Mouse (Mus musculus): ENCODE results near the gene Taf1c.

The Taf1c gene

DNA sequence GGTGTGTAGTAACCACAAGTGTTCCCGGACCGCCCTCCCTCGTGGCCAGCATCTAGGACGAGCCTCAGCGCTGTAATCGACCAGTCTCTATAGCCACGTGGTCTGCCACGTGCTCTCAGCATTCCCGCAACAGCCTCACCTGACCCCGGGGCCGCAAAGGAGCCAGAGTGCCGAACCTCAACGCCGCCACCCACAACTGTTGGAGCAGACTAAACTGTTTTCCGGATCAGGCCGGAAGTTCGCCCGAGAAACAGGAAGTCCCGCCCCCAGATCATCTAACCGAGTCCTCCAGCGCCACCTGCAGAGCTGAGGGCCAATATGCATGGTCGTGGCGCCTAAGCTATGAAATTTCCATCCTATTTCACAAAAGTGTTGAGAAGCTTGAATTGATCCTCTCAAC lies at the start of gene Taf1c:
TSS of gene Taf1c (minus strand) at position 227 of the 400 bp plus-strand sequence.
- DNase-seq (ENCODE audit: low read depth), result peak; percentile 94

DNA sequence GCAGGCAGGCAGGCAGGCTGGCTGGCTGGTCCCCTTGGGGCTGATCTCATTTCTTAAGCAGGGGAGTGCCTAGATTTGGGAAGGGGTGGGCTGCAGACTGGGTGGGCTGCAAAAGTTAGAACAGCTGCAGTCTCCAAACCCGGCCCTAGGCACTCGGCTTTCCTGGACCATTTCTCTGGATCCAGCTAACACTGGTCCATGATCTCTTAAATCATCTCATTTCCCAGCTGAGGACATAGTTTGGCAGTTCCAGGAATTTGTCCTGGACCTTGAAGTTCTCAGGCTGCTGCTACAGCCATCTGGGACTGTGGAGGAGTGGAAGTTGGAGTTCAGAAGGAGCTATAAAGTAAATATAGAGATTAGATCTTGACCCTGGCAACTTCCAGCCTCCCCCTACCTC lies 46.3 kb upstream of the Taf1c start:
- DNase-seq (ENCODE audit: low read depth), result no peak

DNA sequence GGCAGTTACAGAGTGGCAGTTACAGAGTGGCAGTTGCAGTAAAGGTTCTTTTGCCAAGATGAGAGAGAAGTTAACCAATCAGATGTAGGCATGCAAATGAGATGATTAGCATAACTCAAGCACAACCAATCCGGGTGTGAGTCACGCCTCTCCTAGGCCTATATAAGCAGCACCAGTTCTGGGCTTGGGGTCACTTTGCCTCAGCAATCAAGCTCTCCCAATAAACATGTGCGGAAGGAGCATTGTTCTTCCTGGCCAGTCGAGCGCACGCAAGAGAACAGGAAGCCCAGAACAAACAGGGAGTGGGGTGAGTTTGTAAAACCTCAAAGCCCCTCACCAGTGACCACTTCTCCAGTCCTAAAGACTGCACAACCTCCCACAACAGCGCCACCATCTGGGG lies 41.8 kb upstream of the Taf1c start:
- DNase-seq (ENCODE audit: low read depth), result no peak

DNA sequence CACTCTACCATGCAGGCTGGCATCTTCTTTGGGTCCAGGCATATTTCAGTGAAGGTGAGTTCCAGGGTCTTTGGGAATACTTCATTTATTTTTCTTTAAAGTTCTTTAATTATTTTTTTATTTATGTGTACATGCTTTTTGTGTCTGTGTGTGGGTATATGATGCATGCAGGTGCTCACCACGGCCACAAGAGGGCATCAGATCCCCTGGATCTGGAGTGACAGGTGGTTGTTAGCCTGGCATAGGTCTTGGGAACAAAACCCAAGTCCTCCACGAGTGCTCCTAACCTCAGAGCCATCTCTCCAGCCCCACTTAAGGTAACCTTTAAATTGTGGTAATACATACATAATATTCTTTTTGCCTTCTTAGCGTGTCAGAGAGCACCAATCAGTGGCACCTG lies 41.2 kb upstream of the Taf1c start:
- no peak for DNase-seq (ENCODE audit: low read depth)

DNA sequence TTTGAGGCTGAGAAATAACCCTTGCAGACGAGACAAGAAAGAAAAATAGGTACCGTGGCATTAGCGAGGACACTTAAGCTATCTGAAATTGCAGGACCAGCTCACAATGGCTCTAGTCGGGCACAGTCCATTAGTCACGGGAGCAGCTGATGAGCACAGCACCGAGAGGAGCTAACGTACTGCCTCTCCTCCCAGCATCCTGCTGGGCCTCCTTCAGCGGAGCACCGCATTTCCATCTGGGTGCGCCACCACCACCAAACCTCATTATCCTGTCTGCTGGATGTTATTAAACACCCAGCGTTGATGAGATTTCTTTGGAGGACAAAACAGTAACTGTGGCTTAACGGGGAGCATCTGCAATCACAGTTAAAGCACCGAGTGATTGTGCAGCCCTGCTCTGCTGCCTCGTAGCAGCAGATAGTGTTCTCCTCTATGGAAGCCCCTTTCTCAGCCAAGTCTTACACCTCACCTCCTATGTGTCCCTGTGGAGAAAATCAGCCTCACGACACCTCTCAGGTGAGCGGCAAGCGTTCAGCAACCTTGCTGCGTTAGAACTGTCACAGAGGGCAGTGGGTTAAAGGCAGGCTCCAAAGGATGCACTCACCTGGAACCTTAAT lies 40.1 kb upstream of the Taf1c start:
- DNase-seq (ENCODE audit: low read depth), result no peak

DNA sequence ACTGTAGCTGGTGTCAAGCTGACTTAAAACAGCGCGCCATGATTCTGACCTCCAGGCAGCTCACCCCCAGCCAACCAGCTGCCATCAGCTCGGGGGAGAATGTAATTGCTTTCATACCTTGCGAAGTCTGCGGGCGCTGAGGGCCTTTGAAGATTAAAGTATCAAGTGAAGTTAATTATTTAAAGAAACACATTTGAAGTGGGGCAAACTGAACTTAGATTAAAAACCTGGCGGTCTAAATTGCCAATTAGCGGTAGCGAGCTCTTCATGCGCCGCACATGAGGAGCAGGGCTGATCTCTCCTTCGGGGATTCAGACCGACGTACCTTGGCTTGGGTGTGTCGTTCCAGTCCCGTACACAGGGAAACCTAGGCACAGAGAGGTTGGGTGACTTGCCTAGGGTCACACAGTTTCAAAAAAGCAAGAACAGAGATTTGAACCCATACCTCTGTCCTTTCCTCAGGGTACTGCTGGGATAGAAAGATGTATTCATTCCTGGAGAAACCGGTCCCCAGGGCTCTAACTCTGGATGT lies 39.5 kb upstream of the Taf1c start:
- no peak for DNase-seq (ENCODE audit: low read depth)

DNA sequence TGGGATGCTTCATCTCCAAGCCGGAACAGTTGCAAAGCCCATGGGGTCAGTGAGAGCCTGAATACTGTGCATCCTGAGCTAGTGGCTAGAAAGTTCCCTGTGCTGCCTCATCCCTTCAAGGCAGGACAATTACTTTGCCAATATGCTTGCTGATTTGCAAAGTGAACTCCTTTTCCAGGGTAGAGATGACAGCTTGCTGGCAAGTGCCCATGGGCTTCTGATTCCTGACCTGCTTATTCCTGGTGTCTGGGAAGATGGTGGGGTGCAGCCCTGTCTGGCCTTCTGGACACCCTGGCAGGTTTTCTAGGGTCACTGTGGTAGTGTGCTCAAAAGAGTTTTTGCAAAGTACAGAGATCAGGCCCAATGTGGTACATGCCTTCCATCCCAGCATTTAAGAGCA lies 37.9 kb upstream of the Taf1c start:
- DNase-seq (ENCODE audit: low read depth), result no peak

DNA sequence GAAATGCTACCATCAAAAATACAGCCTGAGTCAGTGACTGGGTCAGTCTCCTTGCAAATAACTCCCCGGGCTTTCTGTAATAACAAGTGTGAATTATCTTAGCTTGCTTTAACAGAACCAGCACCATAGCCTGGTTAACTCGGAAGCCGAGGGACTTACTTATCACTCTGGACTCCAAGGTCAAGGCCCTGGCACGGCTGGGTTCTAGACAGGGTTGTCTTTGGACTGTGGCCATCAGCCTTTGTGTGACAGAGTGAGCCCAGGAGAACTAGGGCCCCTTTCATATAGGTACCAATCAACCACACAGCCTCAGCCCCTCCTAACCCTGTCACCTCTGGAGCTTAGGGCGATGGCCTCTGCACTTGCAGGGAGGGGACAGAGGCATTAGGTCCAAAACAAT lies 36.0 kb upstream of the Taf1c start:
- DNase-seq (ENCODE audit: low read depth), result no peak

DNA sequence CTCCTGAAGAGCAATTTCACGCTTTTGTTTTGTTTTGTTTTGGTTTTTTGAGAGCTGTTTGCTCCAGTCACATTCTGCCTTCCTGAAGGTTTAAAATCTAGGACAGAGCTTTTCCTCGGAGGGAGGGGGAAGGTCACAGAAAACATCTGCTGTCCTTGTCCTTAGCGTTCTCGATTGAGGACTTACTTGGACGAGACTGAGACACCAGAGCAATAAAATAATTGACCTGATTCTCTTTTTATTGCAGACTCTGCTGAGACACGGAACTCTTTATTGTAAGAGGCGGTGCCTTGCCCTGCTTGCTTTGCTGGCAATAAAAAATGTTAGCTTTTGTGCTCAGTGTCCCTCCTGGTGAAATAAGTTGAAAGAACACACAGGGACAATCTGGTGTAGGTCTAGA lies 34.8 kb upstream of the Taf1c start:
- no peak for DNase-seq (ENCODE audit: low read depth)

DNA sequence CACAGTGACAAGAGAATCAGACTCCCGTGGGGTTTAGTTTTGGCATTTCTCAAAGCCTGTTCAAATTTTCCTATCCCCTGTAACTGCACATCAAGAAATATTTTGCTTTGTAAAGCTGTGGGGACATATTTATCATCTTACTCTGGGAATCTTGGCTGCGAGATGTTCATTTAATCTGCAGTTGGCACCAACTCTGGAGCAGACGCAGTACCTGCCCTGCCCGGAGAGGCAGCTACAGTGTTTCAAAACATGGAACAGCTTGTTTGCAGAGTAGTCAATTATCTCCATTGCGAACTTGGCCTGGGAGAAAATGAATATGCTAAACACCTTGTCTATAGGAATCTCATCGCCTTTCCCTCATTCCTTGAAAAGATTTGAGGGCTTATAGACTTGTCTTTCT lies 33.2 kb upstream of the Taf1c start:
- no peak for DNase-seq (ENCODE audit: low read depth)

DNA sequence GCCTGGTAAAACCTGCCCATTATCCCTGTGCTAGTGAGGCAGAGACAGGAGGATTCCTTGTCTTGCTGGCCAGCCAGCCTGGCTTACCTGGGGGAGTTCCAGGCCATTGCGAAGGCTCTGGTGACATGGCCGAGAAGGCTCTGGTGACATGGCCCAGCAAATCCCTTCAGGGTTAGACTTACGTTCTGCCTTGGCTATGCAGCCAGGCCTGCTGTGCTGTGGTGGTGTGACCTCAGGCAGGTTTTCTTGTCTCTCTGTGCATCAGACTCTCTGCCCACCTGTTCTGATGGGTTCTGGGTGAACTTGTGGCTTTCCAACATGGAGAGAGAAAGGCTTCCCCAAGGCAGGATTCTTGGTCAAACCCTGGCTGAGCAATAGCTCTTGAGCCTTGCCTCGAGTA lies 32.4 kb upstream of the Taf1c start:
- no peak for DNase-seq (ENCODE audit: low read depth)

DNA sequence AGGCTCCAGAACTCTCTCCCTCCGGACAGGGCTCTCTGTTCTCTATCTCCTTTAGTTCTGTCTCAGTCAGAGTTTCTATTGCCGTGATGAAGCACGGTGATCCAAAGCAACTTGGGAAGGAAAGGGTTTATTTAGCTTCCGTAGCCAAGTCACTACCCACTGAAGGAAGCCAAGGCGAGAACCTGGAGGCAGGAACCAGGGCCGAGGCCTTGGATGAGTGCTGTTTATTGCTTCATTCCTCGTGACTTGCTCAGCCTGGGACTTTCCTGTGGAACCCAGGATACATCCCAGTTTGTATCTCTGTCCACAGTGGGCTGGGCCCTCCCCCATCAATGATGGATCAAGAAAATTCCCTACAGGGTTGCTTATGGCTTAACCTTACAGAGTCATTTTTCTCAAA lies 31.7 kb upstream of the Taf1c start:
- DNase-seq (ENCODE audit: low read depth), result no peak

DNA sequence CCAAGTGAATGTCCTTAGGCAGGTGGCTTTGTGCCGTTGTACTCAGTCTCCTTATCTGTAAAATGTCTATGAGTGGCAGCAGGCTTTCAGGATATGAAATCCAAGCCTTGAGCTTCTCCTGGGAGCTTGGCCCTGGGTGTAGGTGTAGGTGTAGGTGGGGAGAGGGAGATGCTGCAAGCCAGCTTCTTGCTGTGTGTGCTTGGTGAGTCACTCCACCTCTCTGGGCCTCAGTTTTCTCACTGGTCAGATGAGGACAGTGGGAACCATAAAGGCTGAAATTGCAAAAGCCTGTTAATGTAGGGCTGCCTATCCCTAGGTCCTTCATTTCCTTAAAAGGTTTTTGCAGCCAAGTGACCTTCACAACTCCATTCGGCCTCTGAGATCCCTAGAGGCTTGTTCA lies 30.9 kb upstream of the Taf1c start:
- DNase-seq (ENCODE audit: low read depth), result no peak

DNA sequence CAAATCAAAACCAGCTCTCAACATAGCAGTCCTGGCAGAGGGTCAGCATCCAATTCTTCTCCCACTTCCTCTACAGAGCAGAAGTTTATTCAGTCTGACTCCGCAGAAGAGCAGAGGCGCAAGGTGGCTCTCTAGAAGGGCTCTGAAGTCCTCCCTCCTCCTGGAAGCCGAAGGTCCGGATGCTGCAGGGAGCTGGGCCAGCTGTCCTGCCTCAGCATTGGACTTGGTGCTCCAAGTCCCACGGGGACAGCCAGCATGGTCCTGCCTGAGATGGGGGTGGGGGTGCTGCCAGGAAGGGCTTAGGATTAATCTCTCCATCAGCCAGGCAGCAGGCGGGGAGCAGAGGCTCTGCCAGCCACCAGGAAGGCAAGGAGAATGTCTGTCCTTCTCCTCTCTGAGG lies 30.4 kb upstream of the Taf1c start, which contains the start of gene Kcng4:
TSS of gene Kcng4 (minus strand) at position 303 of the 400 bp plus-strand sequence.
- no peak for DNase-seq (ENCODE audit: low read depth)

DNA sequence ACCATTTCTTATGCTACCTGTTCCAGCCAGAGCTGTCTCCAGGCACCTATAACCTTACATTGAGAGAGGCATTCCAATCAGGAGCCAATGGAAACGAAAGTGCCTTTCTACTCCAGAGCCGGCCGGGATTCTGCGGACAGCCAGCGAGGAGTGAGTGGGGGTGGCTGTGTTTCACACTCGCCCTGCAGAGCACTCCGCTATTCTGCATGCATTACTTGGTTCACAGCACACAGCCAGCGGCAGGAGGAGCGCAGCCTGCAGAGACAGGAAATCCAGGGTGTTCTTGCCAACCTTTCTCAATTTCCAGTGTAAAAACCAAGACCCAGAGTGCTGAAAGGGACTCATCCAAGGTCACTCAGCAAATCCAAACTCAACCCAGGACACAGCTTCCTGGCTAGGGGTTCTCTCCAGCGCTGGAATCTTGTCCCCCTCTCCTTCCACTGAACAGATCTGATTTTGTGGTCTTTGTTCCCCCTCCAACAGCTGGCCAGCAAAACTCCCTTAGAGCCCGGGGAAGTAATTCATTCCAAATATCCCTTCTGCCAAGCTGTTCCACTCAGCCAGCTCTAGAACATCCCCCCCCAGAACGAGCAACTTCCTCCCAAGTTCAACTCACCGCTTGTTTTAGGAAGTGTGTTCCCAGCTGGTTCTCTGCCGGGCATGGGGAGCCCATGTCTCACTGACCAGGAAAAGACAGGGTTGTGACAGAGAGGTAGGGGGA lies 29.8 kb upstream of the Taf1c start:
- no peak for DNase-seq (ENCODE audit: low read depth)

DNA sequence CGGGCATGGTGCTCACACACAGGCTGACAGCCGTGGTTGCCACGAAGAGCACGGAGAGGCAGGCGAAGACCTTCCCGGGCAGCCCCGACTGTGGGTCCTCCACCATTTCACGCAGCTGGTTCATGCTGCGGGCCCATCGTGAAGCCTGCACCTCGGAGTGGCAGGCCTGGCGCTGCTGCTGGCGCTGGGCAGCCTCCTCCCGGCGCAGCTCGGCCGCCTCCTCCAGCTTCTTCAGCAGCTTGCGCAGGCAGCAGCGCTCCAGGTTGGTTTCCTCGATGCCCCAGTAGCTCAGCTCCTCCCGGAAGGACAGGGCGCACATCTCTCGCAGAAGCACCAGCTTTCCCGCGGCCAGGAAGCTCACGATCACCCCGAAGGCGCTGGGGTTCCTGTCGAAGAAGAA lies 27.9 kb upstream of the Taf1c start:
- DNase-seq (ENCODE audit: low read depth), result no peak

DNA sequence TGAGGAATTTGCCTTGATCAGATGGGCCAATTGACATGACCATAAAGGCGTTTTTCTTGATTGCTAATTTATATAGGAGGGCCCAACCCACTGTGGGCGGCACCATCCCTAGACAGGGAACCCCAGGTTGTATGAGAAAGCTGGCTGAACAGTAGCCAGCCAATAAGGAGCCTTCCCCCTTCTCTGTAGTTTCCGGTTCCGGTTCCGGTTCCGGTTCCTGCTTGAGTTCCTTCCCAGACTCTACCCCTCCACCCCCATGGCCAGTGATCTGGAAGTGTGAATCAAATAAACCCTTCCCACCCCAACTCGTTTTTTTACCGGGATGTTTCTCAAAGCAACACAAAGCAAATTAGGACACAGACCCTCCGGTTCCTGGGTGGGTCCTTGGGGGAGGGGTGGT lies 27.2 kb upstream of the Taf1c start:
- DNase-seq (ENCODE audit: low read depth), result no peak

DNA sequence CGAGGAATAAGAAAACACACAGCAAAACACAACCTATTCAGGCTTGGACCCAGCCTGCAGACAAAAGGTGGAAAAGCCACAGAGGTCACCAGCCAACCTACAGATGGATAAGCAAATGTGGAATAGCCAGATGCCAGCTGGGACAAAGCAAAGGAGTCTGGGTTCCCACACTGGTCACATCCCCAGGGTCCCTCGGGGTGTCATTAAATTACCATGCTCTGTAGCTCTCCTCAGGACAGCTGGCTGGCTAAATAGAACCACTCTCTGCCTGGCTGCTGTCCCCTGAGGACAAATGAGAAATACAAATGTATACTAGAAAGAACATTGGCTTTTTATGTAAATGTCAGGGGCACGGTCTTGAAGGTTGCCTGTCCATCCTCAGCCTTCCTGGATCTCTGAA lies 25.8 kb upstream of the Taf1c start:
- no peak for DNase-seq (ENCODE audit: low read depth)

DNA sequence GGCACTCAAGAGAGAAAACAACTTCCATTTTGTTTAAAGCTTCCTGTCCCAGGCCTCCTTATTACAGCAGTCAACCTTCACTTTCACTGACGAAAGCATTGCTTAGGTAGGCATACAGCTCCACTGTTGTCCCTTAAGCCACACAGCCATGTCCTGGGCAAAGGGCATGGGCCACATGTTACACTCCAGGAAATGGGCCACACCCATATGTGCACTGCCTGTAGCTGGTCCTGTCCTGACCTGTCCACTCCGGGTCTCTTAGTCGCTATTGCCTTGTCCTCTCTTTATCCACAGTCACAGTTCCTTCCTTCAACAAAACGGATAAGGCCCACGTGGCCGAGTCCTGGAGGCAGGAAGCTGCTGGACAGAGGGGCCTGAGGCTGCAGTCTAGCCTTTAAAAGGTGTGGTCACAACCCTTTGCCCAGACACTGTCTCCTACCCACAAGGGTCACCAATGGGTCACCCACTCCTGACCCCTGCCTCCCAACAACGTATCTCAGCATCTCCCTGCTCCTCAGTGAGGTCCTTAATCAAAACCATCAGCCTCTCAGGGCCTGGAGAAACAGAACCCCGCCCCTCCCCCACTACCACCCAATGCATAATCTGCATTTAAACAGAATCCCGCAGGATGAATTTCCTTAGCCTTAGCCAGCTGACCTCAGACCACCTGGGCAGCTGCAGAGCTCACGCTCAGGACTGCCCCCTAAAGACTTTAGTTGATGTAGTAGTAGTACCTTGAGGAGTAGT lies 22.8 kb upstream of the Taf1c start:
- DNase-seq (ENCODE audit: low read depth), result no peak

DNA sequence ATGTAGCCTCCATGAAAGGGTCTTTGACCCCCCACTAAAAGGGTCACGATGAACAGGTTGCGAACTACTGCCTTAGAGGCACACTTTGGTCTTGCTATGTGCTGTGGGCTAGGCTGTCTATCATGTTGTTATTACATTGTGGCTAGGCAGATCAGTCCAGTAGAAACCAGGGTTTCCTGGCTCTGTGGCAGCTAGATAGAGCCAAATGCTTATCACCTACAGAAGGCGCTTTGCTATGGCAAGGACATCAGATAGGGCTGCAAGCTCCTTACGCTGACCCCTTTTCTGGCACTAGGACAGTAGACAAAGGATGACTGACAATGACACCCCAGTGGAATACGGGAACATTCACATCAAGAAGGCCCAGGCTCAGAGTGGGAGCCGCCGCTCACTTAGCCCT lies 22.2 kb upstream of the Taf1c start:
- peak; percentile 16 for DNase-seq (ENCODE audit: low read depth)

DNA sequence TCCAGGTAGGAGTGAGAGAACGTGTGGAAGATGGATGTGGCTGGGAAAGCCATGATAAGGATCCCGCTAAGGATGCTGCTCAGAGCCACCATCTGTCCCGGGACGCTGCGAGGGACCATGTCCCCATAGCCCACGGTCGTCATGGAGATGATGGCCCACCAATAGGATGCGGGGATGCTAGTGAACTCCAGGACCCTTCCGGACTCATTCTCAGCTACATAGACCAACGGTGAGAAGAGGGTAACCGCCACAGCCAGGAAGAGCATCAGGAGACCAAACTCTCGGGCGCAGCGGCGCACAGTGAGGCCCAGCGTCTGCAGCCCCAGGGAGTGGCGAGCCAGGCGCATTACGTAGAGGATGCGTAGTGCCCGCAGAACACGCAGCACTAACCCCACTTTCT lies 20.8 kb upstream of the Taf1c start:
- no peak for DNase-seq (ENCODE audit: low read depth)

DNA sequence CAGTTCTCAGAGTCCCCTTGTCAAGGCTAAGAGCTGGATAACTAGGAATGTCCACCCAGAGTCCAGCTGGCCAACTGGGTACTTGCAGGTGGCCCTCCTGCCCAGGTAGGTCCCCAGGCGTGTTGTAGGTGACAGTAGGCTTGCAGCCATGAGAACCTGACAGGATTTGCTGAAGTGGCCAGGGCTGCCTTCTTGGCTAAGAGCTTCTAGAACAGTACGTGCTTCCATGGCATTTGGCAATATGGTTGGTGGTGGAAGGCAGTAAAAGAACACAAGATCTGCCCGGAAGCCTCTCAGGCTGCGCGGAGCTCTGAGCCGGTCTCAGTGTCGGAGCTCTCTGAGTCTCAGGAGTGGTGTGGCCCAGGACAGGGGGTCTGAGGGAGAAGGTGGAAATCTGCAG lies 19.9 kb upstream of the Taf1c start:
- DNase-seq (ENCODE audit: low read depth), result no peak

DNA sequence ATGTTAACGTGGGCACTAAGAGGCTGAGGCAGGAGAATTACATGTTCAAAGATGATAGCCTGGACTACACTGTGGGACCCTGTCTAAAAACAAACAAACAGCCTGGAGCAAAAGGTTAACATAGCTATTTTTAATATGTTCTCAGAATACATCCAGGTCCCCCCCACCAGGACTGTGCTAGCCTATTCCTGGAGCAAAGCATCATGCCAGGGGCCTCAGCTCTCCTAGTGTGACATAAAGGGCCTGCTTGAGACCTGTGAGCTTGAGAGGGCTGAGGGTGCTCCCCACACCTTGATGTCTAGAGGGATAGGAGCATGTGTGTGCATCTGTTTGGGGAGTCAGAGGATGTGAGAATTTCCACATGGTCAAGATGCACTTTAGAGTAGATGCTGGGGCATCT lies 18.7 kb upstream of the Taf1c start:
- DNase-seq (ENCODE audit: low read depth), result no peak

Measured in 416B (cell line).